Mouse (Mus musculus) lung, embryonic 16.5 days (tissue): ENCODE results near the gene Trim26. TPM values are rescaled to one million over a fixed set of nuclear protein-coding genes. Genes with fewer than 3 reads are reported as not detected.
A peak's percentile ranks its signal among the peaks of the same experiment; 100 is the strongest.

ENCODE experiments used
- ATAC-seq: fragments of 200-750 bp; cut with Nextera tagmentation; 2 replicates; pipeline ENCODE4 v1.8.0; 2017; ENCODE audit warnings: low read depth, mild to moderate bottlenecking, moderate library complexity
- H3K27ac ChIP-seq: fragments of 300-500 bp; sonication (generic); 2 replicates; pipeline ENCODE4 v1.5.1; 2014; ENCODE audit warnings: mild to moderate bottlenecking, control low read depth, low read length
- H3K27me3 ChIP-seq: fragments of 300-500 bp; sonication (generic); 2 replicates; pipeline ENCODE4 v1.6.1; 2014; ENCODE audit warnings: low read depth, low read length, mixed read lengths; ENCODE audit not compliant: control insufficient read depth, insufficient read depth
- H3K36me3 ChIP-seq: fragments of 300-500 bp; sonication (generic); 2 replicates; pipeline ENCODE4 v1.6.1; 2014; ENCODE audit warnings: low read length; ENCODE audit not compliant: control insufficient read depth, insufficient read depth
- H3K4me1 ChIP-seq: fragments of 300-500 bp; sonication (generic); replicated peaks from 2 replicates; pipeline ENCODE4 v1.6.1; 2014; ENCODE audit warnings: low read length, mixed read lengths; ENCODE audit not compliant: control insufficient read depth, insufficient read depth
- H3K4me2 ChIP-seq: fragments of 300-500 bp; sonication (generic); 2 replicates; pipeline ENCODE4 v1.6.1; 2014; ENCODE audit warnings: low read depth, low read length, control low read depth
- H3K4me3 ChIP-seq: fragments of 300-500 bp; sonication (generic); 2 replicates; pipeline ENCODE4 v1.5.1; 2014; ENCODE audit warnings: mild to moderate bottlenecking, low read length, control low read depth
- H3K9ac ChIP-seq: fragments of 300-500 bp; sonication (generic); 2 replicates; pipeline ENCODE4 v1.6.1; 2014; ENCODE audit warnings: low read length, control low read depth
- H3K9me3 ChIP-seq: fragments of 300-500 bp; sonication (generic); 2 replicates; pipeline ENCODE4 v1.6.1; 2016; ENCODE audit warnings: low read length; ENCODE audit not compliant: control insufficient read depth
- WGBS: fragments of 180-500 bp; shearing (Covaris S2); extraction: QIAGEN DNeasy Blood & Tissue Kit; methylation state at CpG from one replicate; pipeline ENCODE4 v1.1.7; 2014; 5-methylcytosine and 5-hydroxymethylcytosine counted together
- polyA plus RNA-seq: library from polyadenylated mRNA; unstranded; fragments of >200 nt; fragmentation: Nextera tagmentation; extraction: Ambion mirVana; gene quantifications from 2 replicates; pipeline ENCODE4 v1.2.1, GENCODE M21; 2015

The Trim26 gene
- polyA plus RNA-seq, 1 experiment from 2014 or later: 40.6 TPM

DNA sequence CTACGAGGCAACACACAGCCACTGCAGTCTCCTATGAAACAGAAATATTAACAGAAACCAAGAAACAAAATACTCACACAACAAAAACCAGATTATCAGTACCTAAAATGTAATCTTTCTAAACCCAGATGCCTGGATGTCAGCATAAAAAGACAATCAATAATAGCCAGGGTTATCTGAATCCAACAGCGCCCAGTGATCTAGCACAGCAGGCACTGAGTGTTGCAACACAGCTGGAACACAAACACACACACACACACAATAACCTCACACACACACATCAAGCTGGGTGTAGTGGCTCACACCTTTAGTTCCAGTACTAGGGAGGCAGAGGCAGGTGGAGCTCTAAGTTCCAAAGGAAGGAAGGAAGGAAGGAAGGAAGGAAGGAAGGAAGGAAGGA lies 8.4 kb upstream of the Trim26 start:
- H3K9ac ChIP-seq: no peak overlapping the region
- no peaks in the 10 kb centered on the region for H3K9me3 ChIP-seq
- no peak overlapping the region for H3K4me3 ChIP-seq
- no peak for ATAC-seq
- H3K4me1 ChIP-seq: no peaks in the 10 kb centered on the region
- WGBS: 67% methylated on average over 2 of the region's 2 CpGs
- H3K36me3 ChIP-seq: no peaks in the 10 kb centered on the region
- no peak overlapping the region for H3K4me2 ChIP-seq
- H3K27me3 ChIP-seq: no peaks in the 10 kb centered on the region
- H3K27ac ChIP-seq: no peak overlapping the region

DNA sequence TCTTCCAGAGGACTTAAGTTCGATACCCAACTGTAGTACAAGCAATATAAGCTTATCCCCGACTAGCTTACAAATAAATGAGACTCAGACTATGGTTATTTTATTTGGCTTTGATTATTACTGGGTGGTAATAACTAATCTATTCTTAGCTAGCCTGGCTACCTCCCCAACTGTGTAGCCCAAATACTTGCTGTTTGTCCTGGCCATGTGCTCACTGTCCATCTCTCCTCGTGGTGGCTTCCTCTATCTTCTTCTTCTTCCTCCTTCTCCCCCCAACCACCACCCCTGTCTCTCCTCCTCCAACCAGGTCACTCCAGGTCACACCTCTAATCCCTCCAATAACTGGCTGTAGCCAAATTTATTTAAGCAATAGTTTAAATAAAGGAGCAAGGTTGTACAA lies 6.5 kb upstream of the Trim26 start:
- Histone ChIP-seq H3K27me3 (no peaks in the 10 kb centered on the region), H3K4me2 (no peak overlapping the region), H3K27ac (no peak overlapping the region), H3K9me3 (no peaks in the 10 kb centered on the region), H3K9ac (no peak overlapping the region), H3K4me3 (no peak overlapping the region), H3K36me3 (no peaks in the 10 kb centered on the region), H3K4me1 (no peaks in the 10 kb centered on the region)
- ATAC-seq: no peak
- 66% methylated on average over 3 of the region's 3 CpGs for WGBS

DNA sequence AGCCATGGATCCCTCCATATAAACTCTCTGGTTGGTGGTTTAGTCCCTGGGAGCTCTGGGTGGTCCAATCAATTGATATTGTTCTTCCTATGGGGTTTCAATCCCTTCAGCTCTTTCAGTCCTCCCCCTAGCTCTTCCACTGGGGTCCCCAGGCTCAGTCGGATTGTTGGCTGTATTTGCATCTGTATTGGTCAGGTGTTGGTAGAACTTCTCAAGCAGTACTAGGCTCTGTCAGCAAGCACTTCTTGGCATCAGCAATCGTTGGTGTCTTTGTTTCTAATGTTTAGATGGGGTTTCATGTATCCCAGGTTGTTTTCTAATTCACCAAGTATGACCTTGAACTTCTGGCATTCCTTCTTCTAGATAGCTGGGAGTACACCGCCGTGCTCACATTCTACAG lies 4.2 kb upstream of the Trim26 start:
- H3K27me3 ChIP-seq: no peaks in the 10 kb centered on the region
- ATAC-seq: no peak

DNA sequence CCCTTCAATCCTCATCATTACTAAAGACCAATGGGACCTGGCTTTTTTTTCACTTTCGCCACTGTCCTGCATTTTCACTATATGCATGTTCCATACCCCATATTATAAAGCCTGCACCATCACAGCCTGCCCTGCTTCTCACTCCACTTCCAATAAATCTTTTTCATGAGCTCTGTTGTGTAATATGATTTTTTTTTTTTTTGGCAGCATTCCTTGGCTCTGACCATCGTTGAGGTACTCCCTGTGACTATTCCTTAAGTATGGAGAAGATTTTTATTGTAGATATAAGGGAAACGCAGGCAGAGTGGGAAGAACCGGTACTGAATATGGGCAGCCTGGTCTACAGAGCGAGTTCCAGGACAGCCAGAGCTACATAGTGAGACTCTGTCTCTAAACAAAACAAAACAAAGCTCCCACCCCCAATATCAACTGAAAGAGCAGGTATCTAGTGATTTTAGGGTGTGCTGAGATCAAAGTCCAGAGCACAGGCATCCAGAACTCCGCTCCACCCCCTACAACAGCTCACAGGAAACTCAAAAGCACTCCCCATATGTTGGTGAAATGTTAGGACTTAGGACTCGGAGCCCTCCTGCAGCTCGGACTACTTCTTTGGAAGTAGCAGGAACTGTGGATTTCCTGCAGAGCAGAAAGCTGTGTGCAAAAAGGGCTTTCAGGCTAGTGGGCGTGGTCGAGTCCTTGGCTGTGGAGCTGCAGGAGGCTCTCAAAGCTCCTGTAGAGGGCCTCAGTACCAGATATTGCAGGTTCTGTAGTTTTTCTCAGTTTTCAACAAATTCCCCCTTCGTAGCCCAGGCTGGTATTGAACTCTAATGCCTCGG lies 1.1 kb upstream of the Trim26 start:
- peak overlapping the region; percentile 92 for H3K9ac ChIP-seq
- peak overlapping the region; percentile 77 for H3K4me3 ChIP-seq
- no peaks in the 10 kb centered on the region for H3K9me3 ChIP-seq
- H3K27me3 ChIP-seq: no peaks in the 10 kb centered on the region
- 32% methylated on average over 12 of the region's 12 CpGs for WGBS
- peak overlapping the region; percentile 66 for H3K4me2 ChIP-seq
- ATAC-seq: peak; percentile 18; the same call in 1 of the 2 replicates
- peak overlapping the region; percentile 86; the same call in 1 of the 2 replicates for H3K27ac ChIP-seq
- peaks cover 13% of the 10 kb centered on the region; the same call in 1 of the 2 replicates for H3K4me1 ChIP-seq
- no peaks in the 10 kb centered on the region for H3K36me3 ChIP-seq

More for the DNA sequence above, 4.2 kb upstream of the Trim26 start:
- Histone ChIP-seq H3K27ac (no peak overlapping the region), H3K4me3 (no peak overlapping the region), H3K36me3 (no peaks in the 10 kb centered on the region), H3K9ac (no peak overlapping the region), H3K4me2 (no peak overlapping the region), H3K9me3 (no peaks in the 10 kb centered on the region), H3K4me1 (peaks cover 10% of the 10 kb centered on the region; the same call in 1 of the 2 replicates)
- 53% methylated on average over 4 of the region's 4 CpGs for WGBS

DNA sequence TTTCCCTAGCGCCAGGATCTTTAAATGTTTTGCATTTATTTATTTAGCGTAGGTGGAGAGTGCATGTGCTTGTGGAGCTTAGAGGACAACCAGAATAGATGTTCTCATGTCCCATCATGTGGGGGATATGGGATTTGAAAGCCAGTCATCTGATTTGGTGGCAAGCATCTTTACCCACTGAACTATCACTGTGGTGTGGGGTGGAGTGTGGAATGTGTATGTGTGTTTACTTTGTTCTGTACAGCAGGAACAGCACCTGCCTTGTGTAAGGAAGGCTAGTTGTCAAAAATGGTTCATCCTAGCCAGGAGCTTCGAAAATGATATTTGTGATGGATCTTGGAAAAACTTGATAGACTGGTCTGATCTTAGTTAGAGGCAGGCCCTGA lies 514 bp upstream of the Trim26 start:
- Histone ChIP-seq H3K27ac (peak overlapping the region; percentile 86), H3K27me3 (no peaks in the 10 kb centered on the region), H3K4me2 (peak overlapping the region; percentile 66), H3K4me1 (peaks cover 13% of the 10 kb centered on the region; the same call in 1 of the 2 replicates), H3K9me3 (no peaks in the 10 kb centered on the region), H3K36me3 (no peaks in the 10 kb centered on the region), H3K9ac (peak overlapping the region; percentile 92), H3K4me3 (peak overlapping the region; percentile 77)
- WGBS: 13% methylated on average over 3 of the region's 3 CpGs
- ATAC-seq: peak; percentile 21

DNA sequence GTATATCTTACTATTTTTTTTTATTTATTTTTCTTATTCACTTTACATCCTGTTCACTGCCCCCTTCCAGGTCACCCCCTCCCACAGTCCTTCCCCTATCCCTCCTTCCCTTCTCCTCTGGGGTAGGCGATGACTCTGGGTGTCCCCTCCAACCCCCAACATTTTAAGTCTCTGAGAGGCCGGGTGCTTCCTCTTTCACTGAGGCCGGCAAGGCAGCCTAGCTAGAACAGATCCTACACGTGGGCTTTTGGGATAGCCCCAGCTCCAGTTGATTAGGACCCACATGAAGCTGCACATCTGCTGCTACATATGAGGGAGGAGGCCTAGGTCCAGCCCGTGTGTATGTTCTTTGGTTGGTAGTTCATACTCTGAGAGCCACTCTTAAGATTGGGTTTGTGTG lies 2.1 kb downstream of the Trim26 start:
- Histone ChIP-seq H3K4me2 (no peak overlapping the region), H3K9me3 (no peaks in the 10 kb centered on the region), H3K27ac (no peak overlapping the region), H3K9ac (no peak overlapping the region), H3K4me1 (peaks cover 16% of the 10 kb centered on the region; the same call in 1 of the 2 replicates), H3K36me3 (no peaks in the 10 kb centered on the region), H3K4me3 (no peak overlapping the region), H3K27me3 (no peaks in the 10 kb centered on the region)
- no peak for ATAC-seq
- WGBS: 76% methylated on average over 5 of the region's 5 CpGs

DNA sequence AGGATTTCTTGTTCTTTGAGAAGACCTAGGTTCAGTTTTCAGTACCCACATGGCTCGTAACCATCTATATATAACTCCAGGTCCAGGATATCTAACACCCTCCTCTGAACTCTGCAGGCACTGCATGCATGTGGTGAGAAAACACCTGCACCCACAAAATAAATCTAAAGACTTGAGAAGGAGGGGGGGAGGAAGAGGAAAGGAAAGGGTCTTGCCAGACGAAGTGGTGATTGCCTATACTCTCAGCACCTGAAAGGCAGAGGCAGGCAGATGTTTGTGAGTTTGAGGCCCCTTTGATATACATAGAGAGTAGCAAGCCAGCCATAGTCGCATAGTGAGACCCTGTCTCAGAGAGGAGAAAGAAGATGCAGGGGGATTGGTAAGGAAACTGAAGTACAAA lies 3.0 kb downstream of the Trim26 start:
- Histone ChIP-seq H3K4me3 (no peak overlapping the region), H3K4me1 (peaks cover 19% of the 10 kb centered on the region; the same call in 1 of the 2 replicates), H3K9me3 (no peaks in the 10 kb centered on the region), H3K27me3 (no peaks in the 10 kb centered on the region), H3K4me2 (no peak overlapping the region), H3K36me3 (no peaks in the 10 kb centered on the region), H3K9ac (no peak overlapping the region), H3K27ac (no peak overlapping the region)
- WGBS: 69% methylated on average over 3 of the region's 3 CpGs
- no peak for ATAC-seq

DNA sequence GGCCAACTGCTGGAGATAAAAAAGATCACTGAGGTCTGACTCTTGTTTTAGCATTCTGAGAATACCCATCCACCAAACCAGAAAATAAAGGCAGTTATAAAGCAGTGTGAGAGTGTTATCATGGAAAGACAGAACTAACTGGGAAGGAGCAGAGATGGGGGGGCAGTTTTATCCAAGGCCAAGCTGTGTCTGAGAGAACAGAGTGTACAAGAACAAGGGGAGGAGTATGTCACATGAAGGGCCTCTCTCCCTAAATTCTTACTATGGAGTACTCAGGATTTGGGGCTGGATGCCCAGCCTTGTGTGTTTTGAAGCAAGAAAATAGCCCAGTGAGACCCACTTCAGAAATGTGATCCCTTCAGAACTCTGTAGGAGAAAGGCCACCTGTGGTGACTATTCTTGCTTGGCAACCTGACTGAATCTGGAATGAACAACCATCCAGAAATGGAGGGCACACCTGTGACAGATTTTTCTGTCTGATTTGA lies 4.1 kb downstream of the Trim26 start:
- no peak overlapping the region for H3K27ac ChIP-seq
- H3K27me3 ChIP-seq: no peaks in the 10 kb centered on the region
- no peaks in the 10 kb centered on the region for H3K9me3 ChIP-seq
- H3K4me2 ChIP-seq: no peak overlapping the region
- no peak overlapping the region for H3K9ac ChIP-seq
- ATAC-seq: no peak
- H3K4me3 ChIP-seq: no peak overlapping the region
- peaks cover 15% of the 10 kb centered on the region; the same call in 1 of the 2 replicates for H3K4me1 ChIP-seq
- H3K36me3 ChIP-seq: no peaks in the 10 kb centered on the region

DNA sequence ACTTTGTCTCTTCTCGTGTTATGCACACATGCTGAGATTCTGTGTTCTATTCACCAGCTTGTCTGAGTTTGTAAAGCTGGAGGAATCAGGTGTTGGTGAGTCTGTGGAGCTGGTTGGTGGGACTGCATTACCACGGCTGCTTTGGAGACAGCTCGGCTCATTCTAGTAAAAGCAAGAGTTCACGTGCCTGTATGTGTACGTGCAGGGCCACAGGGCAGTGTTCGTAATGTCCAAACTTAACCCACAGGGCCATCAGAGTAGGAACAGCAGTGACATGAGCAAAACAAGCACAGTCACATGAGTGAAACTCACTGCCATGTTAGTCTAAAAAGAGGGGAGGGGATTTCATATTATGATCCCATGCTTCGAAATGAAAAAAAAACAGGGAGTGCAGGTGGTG lies 6.8 kb downstream of the Trim26 start:
- Histone ChIP-seq H3K4me3 (no peak overlapping the region), H3K9ac (no peak overlapping the region), H3K36me3 (no peaks in the 10 kb centered on the region), H3K9me3 (no peaks in the 10 kb centered on the region), H3K4me1 (peaks cover 6% of the 10 kb centered on the region; the same call in 1 of the 2 replicates), H3K4me2 (no peak overlapping the region), H3K27ac (no peak overlapping the region), H3K27me3 (no peaks in the 10 kb centered on the region)
- ATAC-seq: no peak
- 77% methylated on average over 7 of the region's 7 CpGs for WGBS
